Mouse (Mus musculus) limb, embryonic 12.5 days (tissue): ENCODE results near the gene Robo4. TPM values are rescaled to one million over a fixed set of nuclear protein-coding genes. Genes with fewer than 3 reads are reported as not detected.

Experiments
- ATAC-seq: fragments of 200-750 bp; cut with Nextera tagmentation; 2 replicates; pipeline ENCODE4 v1.8.0; 2017; ENCODE audit warnings: low read depth, moderate TSS enrichment; ENCODE audit not compliant: insufficient number of reproducible peaks, insufficient read depth, low FRiP score, low TSS enrichment
- H3K27ac ChIP-seq: fragments of 300-500 bp; sonication (generic); 2 replicates; pipeline ENCODE4 v1.5.1; 2016; ENCODE audit warnings: mild to moderate bottlenecking, moderate library complexity
- H3K27me3 ChIP-seq: fragments of 300-500 bp; sonication (generic); 2 replicates; pipeline ENCODE4 v1.6.1; 2016; ENCODE audit warnings: mild to moderate bottlenecking, moderate library complexity
- H3K36me3 ChIP-seq: fragments of 300-500 bp; sonication (generic); 2 replicates; pipeline ENCODE4 v1.6.1; 2016; ENCODE audit warnings: mild to moderate bottlenecking, moderate library complexity
- H3K4me1 ChIP-seq: fragments of 300-500 bp; sonication (generic); replicated peaks from 2 replicates; pipeline ENCODE4 v1.6.1; 2016
- H3K4me2 ChIP-seq: fragments of 300-500 bp; sonication (generic); 2 replicates; pipeline ENCODE4 v1.6.1; 2016; ENCODE audit warnings: mild to moderate bottlenecking, moderate library complexity
- H3K4me3 ChIP-seq: fragments of 300-500 bp; sonication (generic); replicated peaks from 2 replicates; pipeline ENCODE4 v1.5.1; 2016; ENCODE audit warnings: mild to moderate bottlenecking
- H3K9ac ChIP-seq: fragments of 300-500 bp; sonication (generic); replicated peaks from 2 replicates; pipeline ENCODE4 v1.6.1; 2016; ENCODE audit warnings: mild to moderate bottlenecking, moderate library complexity
- H3K9me3 ChIP-seq: fragments of 300-500 bp; sonication (generic); 2 replicates; pipeline ENCODE4 v1.6.1; 2016; ENCODE audit warnings: mild to moderate bottlenecking, moderate library complexity
- WGBS: fragments of 180-500 bp; shearing (Covaris S2); methylation state at CpG from one replicate; pipeline ENCODE4 v1.1.7; 2016; 5-methylcytosine and 5-hydroxymethylcytosine counted together
- polyA plus RNA-seq: library from polyadenylated mRNA; unstranded; fragments of >200 nt; fragmentation: Nextera tagmentation; extraction: Ambion mirVana; gene quantifications from 2 replicates; pipeline ENCODE4 v1.2.1, GENCODE M21; 2016

The Robo4 gene
- polyA plus RNA-seq, 1 experiment from 2014 or later = 8.4 TPM

- H3K4me2 ChIP-seq = peak overlapping the region; percentile 58
- WGBS = 1% methylated on average over 8 of the region's 8 CpGs
- peak overlapping the region; percentile 37; the same call in 1 of the 2 replicates for H3K4me3 ChIP-seq
- peaks cover 39% of the 10 kb centered on the region for H3K4me1 ChIP-seq
- H3K9me3 ChIP-seq = no peaks in the 10 kb centered on the region
- peaks cover 95% of the 10 kb centered on the region for H3K27me3 ChIP-seq
- H3K27ac ChIP-seq = no peak overlapping the region
- H3K36me3 ChIP-seq = no peaks in the 10 kb centered on the region
- ATAC-seq = no peak
- no peak overlapping the region for H3K9ac ChIP-seq
These were observed 54.2 kb downstream of the Robo4 start for GRCm38 (mm10) chr9:37455868-37456267.

GRCm38 (mm10) chr9:37456481-37456910 is 54.8 kb downstream of the Robo4 start:
- Histone ChIP-seq H3K9me3 (no peaks in the 10 kb centered on the region), H3K36me3 (no peaks in the 10 kb centered on the region)

GRCm38 (mm10) chr9:37457151-37457550 is 55.5 kb downstream of the Robo4 start:
- Histone ChIP-seq H3K9me3 (no peaks in the 10 kb centered on the region), H3K4me2 (peak overlapping the region; percentile 58; the same call in 1 of the 2 replicates), H3K27ac (no peak overlapping the region), H3K9ac (no peak overlapping the region), H3K4me1 (peaks cover 39% of the 10 kb centered on the region), H3K4me3 (no peak overlapping the region), H3K36me3 (no peaks in the 10 kb centered on the region), H3K27me3 (peaks cover 97% of the 10 kb centered on the region)
- no peak for ATAC-seq
- WGBS = 33% methylated on average over 1 of the region's 1 CpGs

More at GRCm38 (mm10) chr9:37456481-37456910, 54.8 kb downstream of the Robo4 start:
- Histone ChIP-seq H3K4me2 (peak overlapping the region; percentile 58), H3K27me3 (peaks cover 96% of the 10 kb centered on the region), H3K9ac (no peak overlapping the region; the same call in 1 of the 2 replicates), H3K4me3 (peak overlapping the region; percentile 37), H3K4me1 (peaks cover 39% of the 10 kb centered on the region), H3K27ac (no peak overlapping the region)
- WGBS = under 1% methylated on average over 20 of the region's 20 CpGs
- ATAC-seq = peak; percentile 74

GRCm38 (mm10) chr9:37459665-37460042 is 58.0 kb downstream of the Robo4 start:
- H3K9ac ChIP-seq = no peak overlapping the region
- whole genome bisulfite sequencing = under 1% methylated on average over 9 of the region's 9 CpGs

GRCm38 (mm10) chr9:37460043-37460960 is 58.6 kb downstream of the Robo4 start:
- H3K9ac ChIP-seq = peak overlapping the region; percentile 45; the same call in 1 of the 2 replicates
- peak overlapping the region; percentile 97 for H3K4me2 ChIP-seq
- peak overlapping the region; percentile 53 for H3K4me3 ChIP-seq
- H3K27ac ChIP-seq = no peak overlapping the region
- WGBS = under 1% methylated on average over 81 of the region's 81 CpGs
- H3K27me3 ChIP-seq = peaks cover 91% of the 10 kb centered on the region
- H3K36me3 ChIP-seq = no peaks in the 10 kb centered on the region
- peaks cover 29% of the 10 kb centered on the region for H3K4me1 ChIP-seq
- H3K9me3 ChIP-seq = no peaks in the 10 kb centered on the region
- no peak for ATAC-seq

More at GRCm38 (mm10) chr9:37459665-37460042, 58.0 kb downstream of the Robo4 start:
- Histone ChIP-seq H3K36me3 (no peaks in the 10 kb centered on the region), H3K27ac (no peak overlapping the region), H3K4me2 (peak overlapping the region; percentile 97), H3K4me1 (peaks cover 33% of the 10 kb centered on the region), H3K27me3 (peaks cover 98% of the 10 kb centered on the region), H3K9me3 (no peaks in the 10 kb centered on the region), H3K4me3 (peak overlapping the region; percentile 53)
- no peak for ATAC-seq

GRCm38 (mm10) chr9:37460961-37461340 is 59.3 kb downstream of the Robo4 start:
- Histone ChIP-seq H3K27ac (no peak overlapping the region), H3K9ac (no peak overlapping the region), H3K4me1 (peaks cover 24% of the 10 kb centered on the region), H3K4me2 (peak overlapping the region; percentile 97), H3K9me3 (no peaks in the 10 kb centered on the region), H3K36me3 (no peaks in the 10 kb centered on the region), H3K4me3 (peak overlapping the region; percentile 53), H3K27me3 (peaks cover 85% of the 10 kb centered on the region)
- ATAC-seq = no peak
- WGBS = 10% methylated on average over 5 of the region's 5 CpGs

- Histone ChIP-seq H3K36me3 (no peaks in the 10 kb centered on the region), H3K9ac (no peak overlapping the region), H3K4me3 (no peak overlapping the region), H3K4me2 (no peak overlapping the region), H3K27ac (no peak overlapping the region), H3K9me3 (no peaks in the 10 kb centered on the region), H3K4me1 (peaks cover 18% of the 10 kb centered on the region), H3K27me3 (peaks cover 78% of the 10 kb centered on the region)
- no peak for ATAC-seq
- WGBS = 6% methylated on average over 3 of the region's 3 CpGs
These were observed 59.9 kb downstream of the Robo4 start for GRCm38 (mm10) chr9:37461571-37461970.

- no peaks in the 10 kb centered on the region for H3K9me3 ChIP-seq
- H3K4me2 ChIP-seq = no peak overlapping the region
- H3K27ac ChIP-seq = no peak overlapping the region
- H3K4me1 ChIP-seq = peaks cover 12% of the 10 kb centered on the region
- no peak overlapping the region for H3K4me3 ChIP-seq
- WGBS = 16% methylated on average over 7 of the region's 7 CpGs
- ATAC-seq = no peak
- no peak overlapping the region for H3K9ac ChIP-seq
- no peaks in the 10 kb centered on the region for H3K36me3 ChIP-seq
- peaks cover 66% of the 10 kb centered on the region for H3K27me3 ChIP-seq
These were observed 61.1 kb downstream of the Robo4 start for GRCm38 (mm10) chr9:37462764-37463163.

Other genes with a start within 250 kb of the Robo4 start
- 12.5 and 12.6 TPM in 2 replicates for gene Tmem218, start 193.7 kb upstream of the Robo4 start, polyA plus RNA-seq
- gene Slc37a2, start 146.2 kb upstream of the Robo4 start, polyA plus RNA-seq = 1.1 and 2.1 TPM in 2 replicates
- gene Ccdc15, start 53.5 kb upstream of the Robo4 start, polyA plus RNA-seq = 8.1 and 8.5 TPM in 2 replicates
- gene Hepacam, start 34.5 kb upstream of the Robo4 start, polyA plus RNA-seq = 0.06 TPM in 1 of 2 replicates, not detected in the other
- gene Robo3, start 31.3 kb downstream of the Robo4 start, polyA plus RNA-seq = 0.10 TPM in 1 of 2 replicates, not detected in the other
- 40.4 and 45.0 TPM in 2 replicates for gene Msantd2, start 87.4 kb downstream of the Robo4 start, polyA plus RNA-seq
- gene Esam, start 126.2 kb downstream of the Robo4 start, polyA plus RNA-seq = 26.8 and 29.7 TPM in 2 replicates
- gene Vsig2, start 137.4 kb downstream of the Robo4 start, polyA plus RNA-seq = 0.95 and 1.6 TPM in 2 replicates
- 5.1 and 6.1 TPM in 2 replicates for gene Nrgn, start 151.0 kb downstream of the Robo4 start, polyA plus RNA-seq
- gene Siae, start 153.8 kb downstream of the Robo4 start, polyA plus RNA-seq = 4.5 and 5.0 TPM in 2 replicates
- gene Spa17, start 211.8 kb downstream of the Robo4 start, polyA plus RNA-seq = 6.0 and 6.1 TPM in 2 replicates